In the genomic region with DNA sequence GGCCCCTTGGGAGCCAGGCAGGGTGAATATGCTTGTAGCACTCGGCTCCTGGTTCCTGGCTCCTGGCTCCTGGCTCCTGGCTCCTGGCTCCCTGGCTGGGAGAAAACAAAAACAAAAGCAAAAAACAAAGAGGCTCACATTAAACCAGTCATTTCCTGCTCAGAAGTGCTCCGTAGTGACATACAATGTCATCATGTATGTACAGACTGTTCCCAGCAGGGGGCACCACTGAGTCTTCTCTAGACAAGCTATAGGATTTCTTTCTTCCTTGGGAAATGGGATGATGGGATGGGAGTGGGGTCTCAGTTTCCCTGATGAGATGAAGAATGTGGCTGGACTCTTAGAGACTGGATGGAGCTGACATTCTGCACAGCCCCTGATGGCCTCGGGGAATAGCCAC, we compare ENCODE assay signal across 9 mouse cellular contexts. TPM values are rescaled to one million over a fixed set of nuclear protein-coding genes. Genes with fewer than 3 reads are reported as not detected.
DNase-seq lines count a peak whose midpoint lies in the region; ATAC-seq lines count a peak whose summit lies in the region.
"Had no signal": no experiment of that assay in that cellular context is flagged by ENCODE, and none has a peak within 500 bp of the region (broad histone marks: within the 10 kb centered on the region; RNA-seq: fewer than 3 reads in every experiment).

No protein-coding gene starts in this region.

- peak; percentile 69 for DNase-seq in intestine, embryonic 14.5 days (ENCODE audit: low spot score)
- peak; percentile 56 for DNase-seq in WW6 (ENCODE audit: low read depth, low spot score)
- peak; percentile 56 for DNase-seq in embryonic facial prominence, embryonic 10.5 days (ENCODE audit: low spot score)
- DNase-seq in limb, embryonic 10.5 days (ENCODE audit: low spot score), result peak; percentile 64
- peak; percentile 22 for DNase-seq in retina, adult 2 months (ENCODE audit: low read depth, low spot score)
- no peak for DNase-seq in right cerebral cortex, postnatal 36 days (ENCODE audit: low spot score in 2 of 2)

- no peak overlapping the region for H3K4me3 ChIP-seq in intestine, embryonic 14.5 days (ENCODE audit: low read depth, low read length)
- no peak overlapping the region for H3K4me3 ChIP-seq in intestine, embryonic 16.5 days (ENCODE audit: low read length)
- H3K4me3 ChIP-seq in embryonic facial prominence, embryonic 10.5 days, result no peak overlapping the region
- no peak overlapping the region for H3K4me3 ChIP-seq in limb, embryonic 10.5 days
- H3K4me3 ChIP-seq: midbrain, embryonic 12.5 days had no signal

- H3K27me3 ChIP-seq in intestine, embryonic 14.5 days (replicated peaks; ENCODE audit: control insufficient read depth, insufficient read depth, low read length), result no peaks in the 10 kb centered on the region
- no peaks in the 10 kb centered on the region for H3K27me3 ChIP-seq in intestine, embryonic 16.5 days (replicated peaks; ENCODE audit: control insufficient read depth, insufficient read depth, low read length)
- no peaks in the 10 kb centered on the region for H3K27me3 ChIP-seq in embryonic facial prominence, embryonic 10.5 days (replicated peaks; ENCODE audit: low read depth, poor library complexity, severe bottlenecking)
- no peaks in the 10 kb centered on the region for H3K27me3 ChIP-seq in limb, embryonic 10.5 days (ENCODE audit: low read depth, poor library complexity, severe bottlenecking)
- H3K27me3 ChIP-seq: midbrain, embryonic 12.5 days had no signal

- no peak overlapping the region for H3K27ac ChIP-seq in intestine, embryonic 14.5 days (ENCODE audit: low read depth)
- no peak overlapping the region for H3K27ac ChIP-seq in intestine, embryonic 16.5 days (ENCODE audit: low read length)
- no peak overlapping the region for H3K27ac ChIP-seq in embryonic facial prominence, embryonic 10.5 days (replicated peaks)
- no peak overlapping the region for H3K27ac ChIP-seq in limb, embryonic 10.5 days
- H3K27ac ChIP-seq: midbrain, embryonic 12.5 days had no signal

- no peaks in the 10 kb centered on the region for H3K4me1 ChIP-seq in intestine, embryonic 14.5 days (replicated peaks; ENCODE audit: control insufficient read depth, insufficient read depth, low read length)
- no peaks in the 10 kb centered on the region for H3K4me1 ChIP-seq in intestine, embryonic 16.5 days (ENCODE audit: control insufficient read depth, insufficient read depth, low read length)
- H3K4me1 ChIP-seq in embryonic facial prominence, embryonic 10.5 days, result no peaks in the 10 kb centered on the region
- no peaks in the 10 kb centered on the region for H3K4me1 ChIP-seq in limb, embryonic 10.5 days
- H3K4me1 ChIP-seq: midbrain, embryonic 12.5 days had no signal

- WGBS in intestine, embryonic 14.5 days, result 44% methylated on average over 3 of the region's 3 CpGs
- WGBS in intestine, embryonic 16.5 days, result 61% methylated on average over 3 of the region's 3 CpGs
- 50% methylated on average over 3 of the region's 3 CpGs for WGBS in embryonic facial prominence, embryonic 10.5 days
- WGBS in limb, embryonic 10.5 days, result 43% methylated on average over 3 of the region's 3 CpGs

- no peak for ATAC-seq in intestine, embryonic 14.5 days (replicated peaks; ENCODE audit: low FRiP score, low TSS enrichment, low read depth)
- ATAC-seq in intestine, embryonic 16.5 days, result no peak
- ATAC-seq in CD4-positive, CD25-positive, alpha-beta regulatory T cell, adult 4 months, result peak; percentile 75

- H3K4me2 ChIP-seq in intestine, embryonic 14.5 days (ENCODE audit: low read length), result no peak overlapping the region
- no peak overlapping the region for H3K4me2 ChIP-seq in intestine, embryonic 16.5 days (ENCODE audit: low read depth, low read length)
- H3K4me2 ChIP-seq: midbrain, embryonic 12.5 days had no signal

- H3K36me3 ChIP-seq in intestine, embryonic 14.5 days (ENCODE audit: control insufficient read depth, insufficient read depth, low read length), result no peaks in the 10 kb centered on the region
- no peaks in the 10 kb centered on the region for H3K36me3 ChIP-seq in intestine, embryonic 16.5 days (ENCODE audit: control insufficient read depth, insufficient read depth, low read length)
- no peaks in the 10 kb centered on the region for H3K36me3 ChIP-seq in embryonic facial prominence, embryonic 10.5 days (replicated peaks)
- H3K36me3 ChIP-seq in limb, embryonic 10.5 days, result no peaks in the 10 kb centered on the region
- H3K36me3 ChIP-seq: midbrain, embryonic 12.5 days had no signal

- H3K9ac ChIP-seq in intestine, embryonic 14.5 days (ENCODE audit: low read length), result no peak overlapping the region
- H3K9ac ChIP-seq in intestine, embryonic 16.5 days (ENCODE audit: low read depth, low read length), result no peak overlapping the region
- H3K9ac ChIP-seq: midbrain, embryonic 12.5 days had no signal

- no peaks in the 10 kb centered on the region for H3K9me3 ChIP-seq in intestine, embryonic 14.5 days (ENCODE audit: control insufficient read depth, low read length)
- no peaks in the 10 kb centered on the region for H3K9me3 ChIP-seq in intestine, embryonic 16.5 days (ENCODE audit: control insufficient read depth, low read length)
- no peaks in the 10 kb centered on the region for H3K9me3 ChIP-seq in embryonic facial prominence, embryonic 10.5 days
- H3K9me3 ChIP-seq in limb, embryonic 10.5 days (replicated peaks), result no peaks in the 10 kb centered on the region
- H3K9me3 ChIP-seq: midbrain, embryonic 12.5 days had no signal

RNA-seq across cellular contexts. Expression of gene Drc7, which starts 12.7 kb away (rescaled TPM):
- not detected in 2 replicates for polyA plus RNA-seq in intestine, embryonic 14.5 days (2014; fragmentation: Nextera tagmentation; extraction: Ambion mirVana)
- polyA plus RNA-seq in intestine, embryonic 16.5 days (2015; fragmentation: Nextera tagmentation; extraction: Ambion mirVana), result 0.07 TPM in 1 of 2 replicates, not detected in the other
- not detected for polyA plus RNA-seq in CD4-positive, CD25-positive, alpha-beta regulatory T cell, adult 4 months (2017; shearing (Covaris generic))
- polyA plus RNA-seq in embryonic facial prominence, embryonic 10.5 days (2016; fragmentation: Nextera tagmentation; extraction: Ambion mirVana), result 0.10 and 0.15 TPM in 2 replicates
- 0.23 TPM in 2 replicates for polyA plus RNA-seq in limb, embryonic 10.5 days (2016; fragmentation: Nextera tagmentation; extraction: Ambion mirVana)
- polyA plus RNA-seq: midbrain, embryonic 12.5 days had no signal

RNA-seq across cellular contexts. Expression of gene Katnb1, which starts 13.4 kb away (rescaled TPM):
- 18.5 and 20.5 TPM in 2 replicates for polyA plus RNA-seq in intestine, embryonic 14.5 days (2014; fragmentation: Nextera tagmentation; extraction: Ambion mirVana)
- polyA plus RNA-seq in intestine, embryonic 16.5 days (2015; fragmentation: Nextera tagmentation; extraction: Ambion mirVana), result 16.7 and 17.8 TPM in 2 replicates
- polyA plus RNA-seq in CD4-positive, CD25-positive, alpha-beta regulatory T cell, adult 4 months (2017; shearing (Covaris generic)), result 10 to 100 TPM; 13.6 to 21.3 TPM
- 30.5 and 33.3 TPM in 2 replicates for polyA plus RNA-seq in embryonic facial prominence, embryonic 10.5 days (2016; fragmentation: Nextera tagmentation; extraction: Ambion mirVana)
- 29.4 and 33.3 TPM in 2 replicates for polyA plus RNA-seq in limb, embryonic 10.5 days (2016; fragmentation: Nextera tagmentation; extraction: Ambion mirVana)

RNA-seq across cellular contexts. Expression of gene Adgrg3, which starts 50.1 kb away (rescaled TPM):
- polyA plus RNA-seq in intestine, embryonic 14.5 days (2014; fragmentation: Nextera tagmentation; extraction: Ambion mirVana), result 3.2 and 3.6 TPM in 2 replicates
- polyA plus RNA-seq in intestine, embryonic 16.5 days (2015; fragmentation: Nextera tagmentation; extraction: Ambion mirVana), result 3.0 and 3.6 TPM in 2 replicates
- under 1 TPM in 1 of 2 experiments, not detected in 1; 0.51 TPM for polyA plus RNA-seq in CD4-positive, CD25-positive, alpha-beta regulatory T cell, adult 4 months (2017; shearing (Covaris generic))
- 3.1 and 3.5 TPM in 2 replicates for polyA plus RNA-seq in embryonic facial prominence, embryonic 10.5 days (2016; fragmentation: Nextera tagmentation; extraction: Ambion mirVana)
- 3.4 and 4.2 TPM in 2 replicates for polyA plus RNA-seq in limb, embryonic 10.5 days (2016; fragmentation: Nextera tagmentation; extraction: Ambion mirVana)

Comparison
In these comparisons a context has a peak if more than half of its experiments do, and no peak if none do; other contexts are left out.
1. DNase-seq: peak in intestine, embryonic 14.5 days (single experiment), WW6 (single experiment), embryonic facial prominence, embryonic 10.5 days (single experiment), limb, embryonic 10.5 days (single experiment) and retina, adult 2 months (single experiment); none in right cerebral cortex, postnatal 36 days (0 of 2).